Mouse (Mus musculus): ENCODE measurements at regions not wholly inside any gene's neighbourhood (a gene's known extent, or its start where the extent isn't known, plus 50 kb on each side); places are given as distances from the start of the nearest gene placed in this dataset.

DNA sequence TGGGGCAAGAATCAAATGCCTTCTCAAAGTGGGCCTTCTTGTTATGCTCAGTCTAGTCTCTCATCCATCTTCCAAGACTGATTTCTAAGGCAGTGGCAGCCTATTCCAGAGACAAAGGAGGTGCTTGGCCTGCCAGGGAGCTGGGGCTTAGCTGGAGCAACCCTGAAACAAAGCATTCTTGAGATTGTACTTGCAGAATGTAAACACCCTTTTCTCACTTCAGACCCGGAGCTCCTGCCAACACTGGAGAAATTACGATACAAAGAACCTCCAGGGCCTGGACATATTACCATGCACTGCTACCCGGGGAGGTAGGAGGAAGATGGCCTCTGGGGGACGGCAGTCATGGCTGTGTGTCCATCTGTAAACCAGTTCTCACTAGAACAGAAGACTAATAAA, 82.5 kb upstream of the Klf9 start:
- TF ChIP-seq CTCF (IDR thresholded peaks at IDR 0.05; ENCODE audit: borderline replicate concordance, extremely low read depth, insufficient read depth, insufficient read length) (no peak), POLR2A (IDR thresholded peaks at IDR 0.05; ENCODE audit: borderline replicate concordance, extremely low read depth, insufficient read depth, insufficient read length, poor library complexity, severe bottlenecking) (no peak)
